Mouse (Mus musculus): ENCODE results near the gene Fam92b. TPM values are rescaled to one million over a fixed set of nuclear protein-coding genes. Genes with fewer than 3 reads are reported as not detected.

Fam92b gene
- polyA plus RNA-seq, 1 experiment = 1.2 TPM

- peak in 1 of 2 experiments; percentile 39 for DNase-seq (ENCODE audit: extremely low spot score in 1 of 2, low spot score in 1 of 2)
Measured at GRCm38 (mm10) chr8:120161658-120162403, 15.4 kb downstream of the Fam92b start.

- DNase-seq (ENCODE audit: extremely low spot score in 1 of 2, low spot score in 1 of 2) = no peak
Measured at GRCm38 (mm10) chr8:120160366-120160765, 16.9 kb downstream of the Fam92b start.

GRCm38 (mm10) chr8:120152636-120153035 is 24.6 kb downstream of the Fam92b start:
- no peak for DNase-seq (ENCODE audit: extremely low spot score in 1 of 2, low spot score in 1 of 2)

- no peak for DNase-seq (ENCODE audit: extremely low spot score in 1 of 2, low spot score in 1 of 2)
Measured at GRCm38 (mm10) chr8:120151151-120151550, 26.1 kb downstream of the Fam92b start.

- no peak for DNase-seq (ENCODE audit: extremely low spot score in 1 of 2, low spot score in 1 of 2)
Measured at GRCm38 (mm10) chr8:120150028-120150427, 27.2 kb downstream of the Fam92b start.

GRCm38 (mm10) chr8:120146051-120146450 is 31.2 kb downstream of the Fam92b start:
- no peak for DNase-seq (ENCODE audit: extremely low spot score in 1 of 2, low spot score in 1 of 2)

GRCm38 (mm10) chr8:120144652-120145301 is 32.5 kb downstream of the Fam92b start:
- DNase-seq (ENCODE audit: extremely low spot score in 1 of 2, low spot score in 1 of 2) = peak in 1 of 2 experiments; percentile 71

- DNase-seq (ENCODE audit: extremely low spot score in 1 of 2, low spot score in 1 of 2) = peak; percentile 58 to 65
Measured at GRCm38 (mm10) chr8:120143911-120144651, 33.2 kb downstream of the Fam92b start.

GRCm38 (mm10) chr8:120140769-120141168 is 36.5 kb downstream of the Fam92b start:
- DNase-seq (ENCODE audit: extremely low spot score in 1 of 2, low spot score in 1 of 2) = peak in 1 of 2 experiments; percentile 46

- no peak for DNase-seq (ENCODE audit: extremely low spot score in 1 of 2, low spot score in 1 of 2)
Measured at GRCm38 (mm10) chr8:120138958-120139357, 38.3 kb downstream of the Fam92b start.

GRCm38 (mm10) chr8:120136618-120137017 is 40.6 kb downstream of the Fam92b start:
- DNase-seq (ENCODE audit: extremely low spot score in 1 of 2, low spot score in 1 of 2) = peak; percentile 84 to 87

- DNase-seq (ENCODE audit: extremely low spot score in 1 of 2, low spot score in 1 of 2) = no peak
Measured at GRCm38 (mm10) chr8:120135687-120136086, 41.6 kb downstream of the Fam92b start.

- DNase-seq (ENCODE audit: extremely low spot score in 1 of 2, low spot score in 1 of 2) = no peak
Measured at GRCm38 (mm10) chr8:120133169-120133568, 44.1 kb downstream of the Fam92b start.

- DNase-seq (ENCODE audit: extremely low spot score in 1 of 2, low spot score in 1 of 2) = no peak
Measured at GRCm38 (mm10) chr8:120131158-120131557, 46.1 kb downstream of the Fam92b start.

GRCm38 (mm10) chr8:120129547-120129946 is 47.7 kb downstream of the Fam92b start:
- no peak for DNase-seq (ENCODE audit: extremely low spot score in 1 of 2, low spot score in 1 of 2)

GRCm38 (mm10) chr8:120126357-120127161 is 50.7 kb downstream of the Fam92b start:
- no peak for DNase-seq (ENCODE audit: extremely low spot score in 1 of 2, low spot score in 1 of 2)

- DNase-seq (ENCODE audit: extremely low spot score in 1 of 2, low spot score in 1 of 2) = no peak
Measured at GRCm38 (mm10) chr8:120124836-120125389, 52.4 kb downstream of the Fam92b start.

GRCm38 (mm10) chr8:120124261-120124660 is 53.0 kb downstream of the Fam92b start:
- DNase-seq (ENCODE audit: extremely low spot score in 1 of 2, low spot score in 1 of 2) = no peak

GRCm38 (mm10) chr8:120120951-120121350 is 56.3 kb downstream of the Fam92b start:
- peak in 1 of 2 experiments; percentile 45 for DNase-seq (ENCODE audit: extremely low spot score in 1 of 2, low spot score in 1 of 2)

- no peak for DNase-seq (ENCODE audit: extremely low spot score in 1 of 2, low spot score in 1 of 2)
Measured at GRCm38 (mm10) chr8:120119931-120120330, 57.3 kb downstream of the Fam92b start.
